ENCODE assay signal across 22 mouse cellular contexts in genomic region chr5:52086766-52087429, GRCm38 (mm10).
DNase-seq lines count a peak whose midpoint lies in the region; ATAC-seq and TF ChIP-seq lines count a peak whose summit lies in the region.
"Had no signal": no experiment of that assay in that cellular context is flagged by ENCODE, and none has a peak within 500 bp of the region (broad histone marks: within the 10 kb centered on the region; RNA-seq: fewer than 3 reads in every experiment).

No protein-coding gene starts in this region.

- H3K27ac ChIP-seq in heart, embryonic 10.5 days: peak overlapping the region; percentile 47; the same call in 1 of the 2 replicates
- H3K27ac ChIP-seq in liver, embryonic 16.5 days (ENCODE audit: low read length): no peak overlapping the region
- H3K27ac ChIP-seq in liver, postnatal 0 days (ENCODE audit: low read depth): no peak overlapping the region
- H3K27ac ChIP-seq: embryonic facial prominence, embryonic 10.5 days; forebrain, embryonic 15.5 days; hindbrain, embryonic 15.5 days; left cerebral cortex, adult 2 months; liver, embryonic 15.5 days; macrophage; midbrain, embryonic 12.5 days; neural tube, embryonic 12.5 days had no signal

- no peak overlapping the region for H3K4me2 ChIP-seq in liver, embryonic 16.5 days (ENCODE audit: low read depth, low read length)
- no peak overlapping the region for H3K4me2 ChIP-seq in liver, postnatal 0 days (ENCODE audit: low read depth, low read length)
- H3K4me2 ChIP-seq: forebrain, embryonic 15.5 days; hindbrain, embryonic 15.5 days; liver, embryonic 15.5 days; midbrain, embryonic 12.5 days; neural tube, embryonic 12.5 days had no signal

- H3K27me3 ChIP-seq in heart, embryonic 10.5 days (ENCODE audit: insufficient read depth, poor library complexity, severe bottlenecking): peaks cover 9% of the 10 kb centered on the region
- no peaks in the 10 kb centered on the region for H3K27me3 ChIP-seq in liver, embryonic 16.5 days (ENCODE audit: control insufficient read depth, insufficient read depth, low read depth, low read length)
- H3K27me3 ChIP-seq in liver, postnatal 0 days (ENCODE audit: insufficient read depth, low read length): no peaks in the 10 kb centered on the region
- H3K27me3 ChIP-seq: forebrain, embryonic 15.5 days; hindbrain, embryonic 15.5 days; liver, embryonic 15.5 days; midbrain, embryonic 12.5 days; neural tube, embryonic 12.5 days had no signal

- no peak overlapping the region for H3K4me3 ChIP-seq in heart, embryonic 10.5 days
- no peak overlapping the region for H3K4me3 ChIP-seq in liver, embryonic 16.5 days (ENCODE audit: low read depth, low read length)
- no peak overlapping the region for H3K4me3 ChIP-seq in liver, postnatal 0 days (ENCODE audit: low read depth, low read length)
- H3K4me3 ChIP-seq: embryonic facial prominence, embryonic 10.5 days; forebrain, embryonic 15.5 days; hindbrain, embryonic 15.5 days; left cerebral cortex, adult 2 months; liver, embryonic 15.5 days; midbrain, embryonic 12.5 days; neural tube, embryonic 12.5 days had no signal

- no peak for TF ChIP-seq CTCF in liver, postnatal 0 days (IDR thresholded peaks at IDR 0.05; ENCODE audit: low read depth)

- H3K4me1 ChIP-seq in heart, embryonic 10.5 days: peaks cover 4% of the 10 kb centered on the region
- no peaks in the 10 kb centered on the region for H3K4me1 ChIP-seq in liver, embryonic 16.5 days (ENCODE audit: control insufficient read depth, low read depth, low read length)
- peaks cover 4% of the 10 kb centered on the region; the same call in 1 of the 2 replicates for H3K4me1 ChIP-seq in liver, postnatal 0 days (ENCODE audit: insufficient read depth)
- H3K4me1 ChIP-seq: forebrain, embryonic 15.5 days; hindbrain, embryonic 15.5 days; liver, embryonic 15.5 days; midbrain, embryonic 12.5 days; neural tube, embryonic 12.5 days had no signal

- DNase-seq in heart, embryonic 10.5 days (ENCODE audit: low spot score): no peak
- no peak for DNase-seq in heart, adult 8-10 months (ENCODE audit: low spot score)
- DNase-seq in liver, postnatal 0 days: no peak
- peak; percentile 12 for DNase-seq in ovary, postnatal 36 days (ENCODE audit: low spot score)
- DNase-seq in ovary, postnatal 10 days (ENCODE audit: low spot score): no peak
- no peak for DNase-seq in adrenal gland, postnatal 25 days
- DNase-seq in adrenal gland, postnatal 4 days (ENCODE audit: low spot score in 2 of 2): no peak
- DNase-seq: adrenal gland, postnatal 36 days; cerebellum, adult 11 months; cerebellum, adult 9-11 months; heart, postnatal 4 days; kidney, adult 8-10 months; kidney, postnatal 10 days had no signal

- H3K36me3 ChIP-seq in heart, embryonic 10.5 days: no peaks in the 10 kb centered on the region
- no peaks in the 10 kb centered on the region for H3K36me3 ChIP-seq in liver, embryonic 16.5 days (ENCODE audit: control insufficient read depth, insufficient read depth)
- H3K36me3 ChIP-seq in liver, postnatal 0 days (replicated peaks; ENCODE audit: insufficient read depth, low read length): no peaks in the 10 kb centered on the region
- H3K36me3 ChIP-seq: embryonic facial prominence, embryonic 10.5 days; forebrain, embryonic 15.5 days; hindbrain, embryonic 15.5 days; liver, embryonic 15.5 days; midbrain, embryonic 12.5 days; neural tube, embryonic 12.5 days had no signal

- no peak for TF ChIP-seq EP300 in liver, postnatal 0 days (IDR thresholded peaks at IDR 0.05; ENCODE audit: low read depth)

- ATAC-seq in liver, embryonic 16.5 days (ENCODE audit: low read depth): peak; percentile 24; the same call in 1 of the 2 replicates
- ATAC-seq in liver, postnatal 0 days: no peak
- ATAC-seq: forebrain, embryonic 15.5 days had no signal

- WGBS in heart, embryonic 10.5 days: 43% methylated on average over 7 of the region's 7 CpGs
- WGBS in liver, embryonic 16.5 days (ENCODE audit: insufficient replicate concordance): 22% methylated on average over 7 of the region's 7 CpGs
- 34% methylated on average over 7 of the region's 7 CpGs for WGBS in liver, postnatal 0 days (ENCODE audit: insufficient replicate concordance)

- no peak overlapping the region for H3K9ac ChIP-seq in liver, embryonic 16.5 days (ENCODE audit: low read depth, low read length)
- no peak overlapping the region for H3K9ac ChIP-seq in liver, postnatal 0 days (replicated peaks)
- H3K9ac ChIP-seq: forebrain, embryonic 15.5 days; hindbrain, embryonic 15.5 days; liver, embryonic 15.5 days; midbrain, embryonic 12.5 days; neural tube, embryonic 12.5 days had no signal

- no peaks in the 10 kb centered on the region for H3K9me3 ChIP-seq in heart, embryonic 10.5 days
- no peaks in the 10 kb centered on the region for H3K9me3 ChIP-seq in liver, embryonic 16.5 days (replicated peaks; ENCODE audit: control insufficient read depth, low read length)
- no peaks in the 10 kb centered on the region for H3K9me3 ChIP-seq in liver, postnatal 0 days (ENCODE audit: low read length)
- H3K9me3 ChIP-seq: embryonic facial prominence, embryonic 10.5 days; forebrain, embryonic 15.5 days; hindbrain, embryonic 15.5 days; liver, embryonic 15.5 days; midbrain, embryonic 12.5 days; neural tube, embryonic 12.5 days had no signal
